Mouse (Mus musculus) C2C12 (cell line): ENCODE results near the gene Slc44a1.

Experiments used
- CEBPB ChIP-seq: IDR thresholded peaks from one replicate; pipeline ENCODE4 v1.6.1; 2011; ENCODE audit warnings: low read depth, mild to moderate bottlenecking, control low read depth, moderate library complexity
- CTCF ChIP-seq: IDR thresholded peaks from one replicate; pipeline ENCODE4 v1.5.1; 2011; ENCODE audit not compliant: control insufficient read depth, insufficient read depth, insufficient read length
- FOSL1 ChIP-seq: IDR thresholded peaks from one replicate; pipeline ENCODE4 v1.8.0; 2011; ENCODE audit warnings: mild to moderate bottlenecking, low read length; ENCODE audit not compliant: poor library complexity, insufficient read depth, severe bottlenecking
- MYOG ChIP-seq: IDR thresholded peaks from one replicate; pipeline ENCODE4 v1.6.1; 2011; ENCODE audit not compliant: control insufficient read depth, insufficient read length; ENCODE audit errors: extremely low read depth

DNA sequence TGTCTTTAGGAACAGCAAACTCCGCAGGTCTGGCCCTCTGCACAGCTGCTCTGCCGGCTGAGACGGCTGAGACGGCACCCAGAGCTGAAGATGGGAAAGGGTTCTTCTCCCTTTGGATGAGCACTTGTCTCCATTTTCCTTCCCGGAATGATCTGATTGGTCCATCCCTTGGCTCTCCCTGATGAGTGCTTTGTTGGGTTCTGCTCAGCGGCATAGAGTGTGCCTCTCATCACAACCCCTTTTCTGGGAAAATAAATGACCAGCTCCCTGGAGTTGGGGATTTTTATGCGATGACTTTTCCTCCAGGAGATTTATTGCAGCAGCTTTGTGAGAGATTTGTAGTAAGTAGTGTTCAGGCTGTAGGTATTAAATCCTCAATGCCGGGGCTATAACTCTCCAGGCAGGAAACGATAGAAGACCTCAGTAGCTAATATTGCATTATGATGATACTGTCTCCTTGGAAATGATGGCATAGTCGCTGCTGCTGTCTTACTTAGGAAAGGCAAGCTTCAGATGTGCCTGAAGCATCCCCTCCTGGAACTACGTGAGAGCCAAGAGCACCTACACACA lies 43.5 kb upstream of the Slc44a1 start:
- no peak for TF ChIP-seq CTCF
- no peak for TF ChIP-seq CEBPB
- TF ChIP-seq MYOG: no peak
- no peak for TF ChIP-seq FOSL1
